Mouse (Mus musculus) cerebellum, adult 9-11 months (tissue): ENCODE results near the gene Bcor.

Source experiments
- DNase-seq: peaks from one replicate; pipeline ENCODE4 v3.0.0; 2022

The Bcor gene

DNA sequence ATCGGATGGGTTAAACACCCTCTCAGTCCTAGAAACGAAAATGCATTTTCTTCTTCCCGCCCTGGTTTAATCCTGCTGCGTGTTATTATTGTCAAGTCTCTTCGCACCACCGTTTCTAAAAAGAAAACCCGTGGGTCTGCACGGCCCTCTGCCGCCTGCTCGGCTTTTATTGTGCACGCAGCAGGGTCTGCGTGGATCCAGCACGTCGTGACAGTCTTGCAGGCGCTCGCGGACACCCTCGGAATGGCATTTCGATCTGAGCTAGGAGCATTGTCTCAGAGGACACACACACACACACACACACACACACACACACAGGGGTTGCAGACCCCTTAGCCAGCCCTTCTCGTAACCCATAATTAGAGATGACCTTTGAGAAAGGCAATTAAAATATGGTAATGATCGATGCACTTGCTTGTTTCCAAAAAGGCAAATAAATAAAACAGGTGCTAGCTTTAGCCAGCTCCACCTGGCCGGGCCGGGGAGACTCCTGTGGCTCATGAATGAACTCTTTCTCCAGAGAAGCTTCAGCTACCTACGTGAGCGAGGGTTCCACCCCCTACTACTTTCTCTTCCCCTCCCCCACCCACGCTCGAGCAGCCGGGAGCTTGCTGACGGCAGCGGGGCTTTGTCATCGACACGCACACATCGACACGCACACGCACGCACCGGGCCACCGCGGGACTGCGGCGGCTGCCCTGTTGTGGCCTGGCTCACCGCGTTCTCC lies 8.7 kb downstream of the Bcor start:
- no peak for DNase-seq

- no peak for DNase-seq
Observed at GRCm38 (mm10) chrX:12150425-12150824, 9.7 kb downstream of the Bcor start.

DNA sequence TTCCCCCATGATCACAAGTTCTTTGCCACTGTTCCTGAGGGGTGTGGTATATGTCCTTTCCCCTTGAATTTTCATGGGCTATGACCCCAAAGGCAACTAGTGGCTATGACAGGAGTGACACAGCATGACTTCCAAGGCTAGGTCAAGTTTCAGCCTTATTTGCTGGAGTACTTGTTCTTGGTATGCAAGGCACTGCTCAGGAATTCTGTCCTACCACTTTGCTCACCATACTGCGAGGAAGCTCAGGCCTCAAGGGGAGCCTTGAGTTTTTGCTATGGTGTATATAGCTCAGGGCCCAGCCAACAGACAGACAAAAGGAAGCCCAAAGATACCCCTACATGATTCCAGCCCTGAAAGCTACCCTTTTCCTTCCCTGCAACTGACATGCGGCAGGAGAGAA lies 13.9 kb downstream of the Bcor start:
- DNase-seq, result no peak

DNA sequence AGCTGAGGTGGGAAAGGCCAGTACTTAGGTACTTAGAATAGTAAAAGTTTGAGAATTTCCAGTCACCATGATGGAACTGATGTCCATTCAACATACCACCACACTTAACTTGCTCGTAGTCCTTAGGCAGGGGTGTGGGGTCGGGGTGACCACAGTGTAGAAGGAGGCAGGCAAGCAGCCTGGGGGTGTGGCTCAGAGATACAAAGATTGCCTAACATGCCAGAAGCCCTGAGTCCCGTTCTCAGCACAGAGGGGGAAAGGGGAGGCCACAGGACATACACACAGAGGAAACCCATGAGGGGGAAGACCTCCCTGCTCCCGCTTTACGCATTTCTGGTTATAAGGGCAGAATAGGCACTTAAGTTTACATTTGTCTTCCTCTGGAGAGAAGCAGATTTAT lies 17.3 kb downstream of the Bcor start:
- DNase-seq, result no peak

- DNase-seq, result no peak
Observed at GRCm38 (mm10) chrX:12140086-12140740, 19.9 kb downstream of the Bcor start.

DNA sequence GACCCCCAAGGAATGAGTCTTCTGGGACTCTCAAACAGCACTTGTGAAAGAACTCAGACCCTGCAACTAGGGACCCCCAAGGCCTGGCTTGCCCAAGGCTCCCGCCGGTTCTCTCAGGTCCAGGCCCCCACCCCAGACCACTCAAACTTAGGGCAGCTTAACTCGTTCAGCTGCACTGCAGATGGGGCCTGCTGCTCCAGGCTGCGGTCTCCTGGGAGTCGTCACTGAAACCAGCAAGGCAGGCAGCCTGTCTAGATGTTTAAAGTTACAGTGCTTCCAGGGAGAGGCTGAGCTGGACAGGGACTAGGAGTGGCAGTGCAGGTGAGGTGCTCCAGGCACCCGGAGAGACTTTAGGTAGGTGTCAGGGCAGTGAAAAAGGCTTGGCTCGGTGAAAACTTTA lies 21.9 kb downstream of the Bcor start:
- DNase-seq, result no peak

DNA sequence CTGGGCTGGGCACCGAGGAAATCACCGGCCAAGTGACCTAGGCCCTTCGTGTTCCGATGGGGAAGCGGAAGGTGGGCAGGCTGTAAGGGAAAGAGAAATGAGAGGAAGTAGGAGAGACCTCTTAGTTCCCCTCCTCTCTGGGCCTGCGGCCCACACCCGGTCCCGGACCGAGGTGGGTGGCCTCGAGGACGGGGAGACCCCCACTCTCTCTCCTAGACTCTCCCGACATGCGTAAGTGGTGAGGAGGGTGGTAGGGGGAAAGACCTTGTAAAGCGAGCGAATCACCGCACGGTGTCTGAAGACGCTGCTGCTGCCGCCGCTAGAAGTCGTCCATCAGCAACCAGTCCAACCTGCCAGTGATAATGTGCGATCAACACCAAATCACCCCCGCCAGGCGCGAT lies 23.0 kb downstream of the Bcor start:
- DNase-seq, result no peak

DNA sequence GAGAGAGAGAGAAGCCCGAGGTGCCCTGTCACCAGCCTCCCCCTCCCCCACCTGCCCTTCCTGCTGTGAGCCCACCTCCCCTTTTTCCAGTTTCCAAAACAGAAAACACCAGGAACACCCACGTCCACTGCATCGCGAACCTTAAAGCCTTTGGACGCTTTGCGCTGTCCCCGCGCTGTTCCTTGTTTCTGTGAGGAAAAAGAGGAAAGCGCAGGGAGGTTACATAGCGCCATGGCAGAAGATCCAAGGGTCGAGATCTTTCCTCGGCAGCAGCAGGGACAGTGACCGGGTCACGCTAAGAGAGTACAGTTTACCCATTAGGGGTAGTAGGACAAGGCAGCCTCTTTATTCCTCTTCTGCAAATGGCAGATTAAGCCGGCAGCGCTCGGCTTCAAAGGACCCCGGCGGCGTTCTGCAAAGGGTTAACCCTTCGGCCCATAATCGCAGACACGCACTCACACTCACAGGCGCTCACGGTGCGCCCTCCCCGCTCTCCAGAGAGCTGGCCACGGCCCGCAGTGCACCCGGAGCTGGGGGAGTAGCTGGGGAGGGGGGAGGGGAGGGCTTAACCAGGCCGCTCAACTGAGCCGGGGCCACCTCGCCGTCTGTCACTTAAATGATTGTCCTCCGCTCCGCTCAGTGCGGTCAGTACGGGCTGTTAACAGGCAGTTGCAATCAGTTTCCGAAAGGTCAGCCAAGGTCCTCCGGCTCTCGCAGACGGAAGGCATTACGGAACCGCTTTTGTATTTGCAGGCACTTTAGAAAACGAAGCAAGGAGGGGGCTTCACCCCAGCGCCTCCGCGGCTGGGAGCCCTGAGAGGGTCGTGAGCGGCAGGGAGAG lies 23.7 kb downstream of the Bcor start:
- DNase-seq, result no peak

DNA sequence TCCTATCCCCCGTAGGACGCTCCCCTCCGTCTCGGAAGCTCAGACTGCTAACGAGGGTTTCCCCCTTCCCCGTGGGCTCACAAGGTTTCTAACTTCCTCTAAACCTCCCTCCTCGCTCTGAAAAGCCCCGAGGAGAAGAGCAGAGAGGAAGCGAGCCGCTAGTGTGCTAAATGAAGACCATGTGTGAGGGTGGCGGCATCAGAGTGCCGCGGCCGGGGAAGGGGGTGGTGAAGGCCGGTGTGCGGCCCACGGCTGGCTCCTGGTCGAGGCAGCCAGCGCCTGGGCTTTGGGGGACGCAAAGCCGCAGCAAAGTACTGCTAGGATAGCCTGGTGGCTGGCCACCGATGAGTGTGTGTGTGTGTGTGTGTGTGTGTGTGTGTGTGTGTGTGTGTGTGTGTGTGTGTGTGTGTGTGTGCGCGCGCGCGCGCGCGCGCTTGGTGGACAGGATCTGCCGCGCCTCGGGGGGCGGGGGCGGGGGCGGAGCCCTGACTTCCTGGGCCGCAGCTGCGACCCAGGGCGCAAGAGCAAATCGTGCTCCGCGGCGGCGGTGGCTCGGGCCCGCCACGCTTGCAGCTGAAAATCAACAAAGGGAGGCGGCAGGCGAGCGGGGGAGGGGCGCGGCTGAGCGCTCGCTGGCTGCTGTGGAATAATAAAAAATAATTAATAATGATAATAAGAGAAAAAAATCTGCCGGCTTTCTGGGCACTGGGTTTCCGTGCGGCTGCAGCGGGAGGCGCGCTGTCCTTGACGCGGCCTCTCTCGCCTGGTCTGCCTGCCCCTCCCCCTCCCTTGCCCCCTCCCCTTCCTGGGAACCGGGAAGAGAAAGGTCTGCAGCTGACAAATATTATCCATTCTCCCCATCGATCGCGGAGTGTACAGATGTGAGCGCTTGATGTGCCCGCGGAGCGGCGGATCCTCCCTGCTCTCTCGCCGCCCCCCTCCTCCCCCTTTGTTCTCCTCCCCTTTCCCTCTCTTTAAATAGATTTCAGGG lies 24.7 kb downstream of the Bcor start:
- DNase-seq, result peak; percentile 45

GRCm38 (mm10) chrX:12134541-12134940 lies 25.6 kb downstream of the Bcor start:
- peak; percentile 50 for DNase-seq

DNA sequence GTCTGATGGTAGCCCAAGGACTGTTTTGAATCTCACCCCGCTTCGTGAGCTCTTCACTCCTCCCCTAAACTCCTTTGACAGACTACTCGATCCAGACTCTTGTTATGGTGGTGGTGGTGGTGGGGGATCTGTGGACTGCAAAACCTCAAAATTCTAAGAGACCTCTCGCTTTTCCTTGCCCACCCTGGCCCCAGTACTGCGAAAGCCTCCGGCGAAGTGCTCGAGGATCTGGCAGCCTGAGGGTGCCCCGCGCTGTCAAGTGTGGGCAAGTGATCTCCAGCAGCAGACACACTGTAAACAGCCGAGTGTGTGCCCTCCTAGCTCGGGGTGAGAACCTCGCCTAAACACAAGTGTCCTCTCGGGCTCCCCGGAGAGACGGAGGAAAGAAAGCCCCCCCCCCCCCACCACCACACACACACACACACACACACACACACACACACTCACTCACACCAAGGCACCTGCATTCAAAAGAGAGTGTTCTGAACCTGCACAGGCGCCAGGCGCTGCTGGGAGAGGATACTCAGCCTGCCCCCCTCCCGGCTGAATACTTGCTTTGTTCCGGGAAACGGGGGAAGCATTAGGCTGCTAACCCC lies 26.2 kb downstream of the Bcor start:
- no peak for DNase-seq

DNA sequence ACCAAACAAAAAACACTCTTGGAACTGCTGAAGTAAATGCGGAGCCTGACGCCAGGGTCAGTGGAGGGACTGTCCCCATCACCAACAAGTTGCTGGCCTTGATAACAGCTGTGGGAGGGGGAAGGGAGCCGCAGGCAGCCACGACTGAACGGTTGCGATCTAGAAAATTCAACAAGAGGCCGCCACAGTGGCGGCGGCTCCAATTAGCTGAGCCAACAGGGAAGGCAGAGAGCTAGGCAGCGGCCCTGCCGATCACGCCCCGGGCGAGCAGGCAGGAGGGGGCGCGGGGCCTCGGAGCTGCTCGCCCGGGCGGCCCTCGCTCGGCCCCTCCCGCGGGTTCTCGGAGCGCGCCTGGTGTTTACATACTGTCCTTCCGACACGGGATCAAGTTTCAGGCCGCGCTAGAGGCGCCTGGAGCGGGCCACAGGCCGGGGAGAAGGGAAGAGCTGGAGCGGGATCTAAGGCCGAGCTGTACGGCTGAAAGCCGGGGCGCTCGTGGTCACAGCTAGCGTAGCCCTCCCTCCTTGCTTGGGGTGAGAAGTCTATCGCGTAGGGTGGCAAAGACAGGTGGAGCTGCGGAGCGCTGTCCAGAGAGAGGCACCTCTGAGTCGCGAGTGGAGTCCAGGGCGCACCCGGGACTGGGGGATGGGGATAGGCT lies 26.8 kb downstream of the Bcor start:
- DNase-seq, result no peak

DNA sequence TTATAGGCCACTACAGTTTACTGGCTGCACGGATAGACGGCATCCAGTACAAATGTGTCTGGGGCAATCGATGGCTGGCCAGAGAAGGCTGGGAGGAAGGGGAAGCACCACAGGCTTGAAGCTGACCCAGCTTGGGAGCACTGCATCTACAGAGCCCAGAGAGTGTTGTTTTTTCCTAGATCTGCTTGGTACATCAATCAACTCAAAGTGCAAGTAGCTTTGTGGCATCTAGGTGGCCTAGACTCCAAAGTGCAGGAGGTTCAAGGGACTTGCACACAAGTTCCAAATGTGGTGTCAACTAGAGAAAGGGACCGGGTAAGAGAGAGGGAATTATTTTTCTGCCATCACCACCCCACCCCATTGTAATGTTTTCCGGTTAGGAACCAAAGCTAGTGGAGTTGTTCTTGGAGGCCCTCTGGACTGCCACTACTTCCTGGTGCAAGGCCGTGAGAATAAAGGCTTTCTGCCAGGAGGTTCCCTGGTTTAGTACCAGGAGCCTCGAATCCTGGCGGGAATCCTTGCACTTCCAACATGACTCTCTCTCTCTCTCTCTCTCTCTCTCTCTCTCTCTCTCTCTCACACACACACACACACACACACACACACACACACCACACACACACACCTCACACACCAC lies 27.5 kb downstream of the Bcor start:
- no peak for DNase-seq

DNA sequence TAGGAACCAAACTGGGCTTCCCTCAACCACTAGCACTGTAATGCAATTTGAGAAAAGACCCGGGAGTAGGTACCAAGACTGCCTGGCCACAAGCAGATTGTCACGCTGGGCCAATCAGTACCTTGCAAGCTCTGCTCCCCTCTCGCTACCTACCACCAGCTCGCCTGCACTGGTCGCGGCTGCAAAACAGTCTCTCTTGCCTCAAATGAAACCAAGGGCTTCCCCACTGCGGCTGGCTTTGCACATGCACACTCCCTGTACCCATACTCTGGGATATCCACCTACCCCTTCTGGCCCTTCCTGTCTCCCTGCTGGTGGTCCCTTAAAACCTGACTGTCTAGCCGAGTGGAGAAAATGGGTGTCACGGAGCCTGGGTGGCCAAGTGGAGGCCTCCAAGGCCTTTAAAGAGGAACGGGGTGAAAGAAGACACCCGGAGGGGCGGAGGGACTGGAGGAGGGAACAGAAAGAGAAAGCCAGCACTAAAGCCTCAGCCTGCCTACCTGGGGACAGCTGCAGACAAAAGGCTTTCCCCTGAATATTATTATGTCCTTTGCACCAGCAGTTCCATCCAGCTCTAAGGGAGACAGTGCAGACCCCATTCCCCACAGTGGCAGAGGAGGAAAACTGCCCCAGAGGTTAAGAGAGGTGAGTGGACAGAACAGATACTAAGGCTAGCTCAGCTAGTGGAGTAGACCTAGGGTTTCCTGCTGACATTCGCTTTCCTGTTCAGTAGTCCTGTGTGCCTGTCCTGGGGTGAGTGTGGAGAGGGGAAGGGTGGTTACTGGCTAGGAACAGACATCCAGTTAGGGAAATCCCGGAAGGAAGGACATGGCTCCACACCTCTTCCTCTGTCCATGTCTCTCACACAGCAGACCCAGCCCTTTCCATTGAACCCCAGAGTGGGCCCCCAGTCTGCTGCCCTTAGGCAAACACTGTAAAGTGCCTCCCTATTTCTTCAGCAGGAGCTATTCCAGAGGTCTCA lies 30.0 kb downstream of the Bcor start:
- DNase-seq, result no peak

DNA sequence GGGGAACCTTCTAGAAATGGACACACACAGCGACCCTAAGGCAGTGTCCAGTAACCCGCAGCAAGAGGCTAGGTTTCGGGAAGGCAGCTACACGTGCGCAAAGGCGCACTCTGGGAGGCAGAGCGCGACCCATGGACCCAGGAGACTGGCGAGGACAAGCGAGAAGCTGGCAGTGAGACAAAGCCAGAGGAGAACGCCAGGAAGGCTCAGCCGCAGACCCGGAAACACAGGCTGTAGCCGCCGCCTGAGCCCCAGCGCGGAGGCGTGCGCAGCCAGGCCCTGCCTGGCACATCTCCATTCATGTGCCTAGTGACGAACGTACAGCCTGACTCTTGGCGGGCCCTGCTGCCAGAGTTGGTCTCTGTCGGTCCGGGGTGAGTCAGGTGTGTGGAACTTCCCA lies 30.9 kb downstream of the Bcor start:
- DNase-seq, result no peak

DNA sequence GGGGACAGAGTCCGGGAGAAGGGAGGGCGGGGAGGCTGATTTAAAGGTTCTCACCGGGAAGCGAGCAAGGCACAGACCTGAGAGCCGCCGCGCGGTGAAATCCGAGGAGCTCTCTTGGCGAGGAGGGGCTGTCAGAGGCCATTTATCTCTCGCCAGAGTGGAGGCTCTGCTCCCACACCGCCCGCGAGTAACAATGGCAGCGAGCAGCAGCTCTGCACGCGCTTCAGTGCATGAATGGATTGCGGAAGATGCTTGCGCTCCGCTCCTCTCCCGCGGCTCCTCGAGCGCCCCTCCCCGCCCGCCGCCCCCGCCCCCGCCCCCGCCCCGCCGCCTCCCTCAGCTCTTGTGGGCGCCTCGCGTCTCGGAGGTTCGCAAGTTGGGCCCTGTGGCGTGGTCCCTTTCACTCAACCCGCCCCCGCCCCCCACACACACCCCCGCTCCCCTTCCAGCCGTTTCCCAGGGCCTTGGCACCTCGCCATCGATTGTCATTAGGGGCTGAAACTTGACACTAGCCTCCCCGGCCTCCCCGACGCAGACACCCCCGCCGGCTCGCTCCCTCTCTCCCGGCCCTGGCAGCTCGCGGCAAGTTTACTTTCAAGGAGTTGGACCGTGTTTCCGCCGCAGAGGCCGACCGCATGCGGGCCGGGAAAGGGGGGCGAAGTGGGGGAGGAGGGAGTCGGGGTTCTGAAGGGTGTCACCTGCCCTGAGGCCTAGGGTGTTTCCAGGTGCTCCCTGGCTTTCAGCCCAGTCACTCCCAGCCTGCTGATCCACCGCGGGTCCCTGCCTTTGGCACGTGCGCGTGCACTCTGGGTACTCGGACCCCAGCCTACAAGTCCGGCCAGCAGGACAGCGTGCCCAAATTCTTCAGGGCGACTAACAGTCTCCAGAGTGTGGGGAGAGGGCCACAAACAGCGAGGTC lies 31.7 kb downstream of the Bcor start:
- no peak for DNase-seq

GRCm38 (mm10) chrX:12127799-12128164 lies 32.4 kb downstream of the Bcor start:
- no peak for DNase-seq

DNA sequence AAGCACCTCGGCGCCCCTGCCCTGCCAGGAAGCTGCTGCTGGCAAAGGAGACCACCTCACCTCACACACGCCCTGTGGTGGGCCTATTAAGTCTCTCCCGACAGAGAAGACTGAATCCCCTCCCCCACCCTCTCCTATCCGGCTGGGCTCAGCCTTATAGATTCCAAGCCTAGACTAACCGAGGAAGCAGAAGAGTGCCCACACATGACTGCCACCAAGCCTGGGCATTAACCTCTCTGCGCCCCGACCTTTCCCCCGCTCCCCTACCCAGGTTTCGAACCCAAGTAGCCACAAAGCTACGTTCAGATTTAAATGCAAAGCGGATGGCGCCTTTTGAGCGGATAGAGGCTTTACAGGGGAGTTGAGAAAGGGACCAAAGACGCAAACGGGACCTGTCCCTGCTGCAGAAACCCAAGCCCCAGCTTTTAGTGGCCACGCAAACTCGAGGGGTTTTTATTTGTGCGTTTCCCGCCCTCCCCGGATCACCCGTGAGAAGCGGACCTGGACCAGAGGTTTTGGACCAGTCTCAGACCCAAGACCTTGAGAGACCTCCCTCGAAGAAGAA lies 33.0 kb downstream of the Bcor start:
- DNase-seq, result no peak
